Mouse (Mus musculus) lung, embryonic 15.5 days (tissue): ENCODE measurements at regions not wholly inside any gene's neighbourhood (a gene's known extent, or its start where the extent isn't known, plus 50 kb on each side); places are given as distances from the start of the nearest gene placed in this dataset.

Source experiments
- ATAC-seq: fragments of 200-750 bp; cut with Nextera tagmentation; 2 replicates; pipeline ENCODE4 v1.8.0; 2017; ENCODE audit warnings: moderate number of reproducible peaks, borderline replicate concordance; ENCODE audit not compliant: low FRiP score, low TSS enrichment; ENCODE audit errors: extremely low read depth
- H3K27ac ChIP-seq: fragments of 300-500 bp; sonication (generic); 2 replicates; pipeline ENCODE4 v1.5.1; 2015; ENCODE audit warnings: moderate library complexity, mild to moderate bottlenecking, inconsistent platforms
- H3K27me3 ChIP-seq: fragments of 300-500 bp; sonication (generic); 2 replicates; pipeline ENCODE4 v1.6.1; 2015; ENCODE audit warnings: inconsistent platforms
- H3K36me3 ChIP-seq: fragments of 300-500 bp; sonication (generic); 2 replicates; pipeline ENCODE4 v1.6.1; 2015; ENCODE audit warnings: inconsistent platforms
- H3K4me1 ChIP-seq: fragments of 300-500 bp; sonication (generic); 2 replicates; pipeline ENCODE4 v1.6.1; 2015; ENCODE audit warnings: inconsistent platforms
- H3K4me2 ChIP-seq: fragments of 300-500 bp; sonication (generic); 2 replicates; pipeline ENCODE4 v1.6.1; 2015; ENCODE audit warnings: inconsistent platforms, mild to moderate bottlenecking, moderate library complexity
- H3K4me3 ChIP-seq: fragments of 300-500 bp; sonication (generic); 2 replicates; pipeline ENCODE4 v1.5.1; 2015; ENCODE audit warnings: mild to moderate bottlenecking, inconsistent platforms
- H3K9ac ChIP-seq: fragments of 300-500 bp; sonication (generic); 2 replicates; pipeline ENCODE4 v1.6.1; 2015; ENCODE audit warnings: inconsistent platforms
- H3K9me3 ChIP-seq: fragments of 300-500 bp; sonication (generic); 2 replicates; pipeline ENCODE4 v1.6.1; 2016; ENCODE audit warnings: inconsistent platforms
- WGBS: fragments of 180-500 bp; shearing (Covaris S2); methylation state at CpG from one replicate; pipeline ENCODE4 v1.1.7; 2015; 5-methylcytosine and 5-hydroxymethylcytosine counted together

GRCm38 (mm10) chr8:27677143-27678106 lies 230.0 kb downstream of the Poteg start:
- H3K9ac ChIP-seq = no peak overlapping the region
- H3K27ac ChIP-seq = no peak overlapping the region
- no peak overlapping the region for H3K4me2 ChIP-seq
- no peak overlapping the region for H3K4me3 ChIP-seq
- 30% methylated on average over 13 of the region's 13 CpGs for WGBS
- no peaks in the 10 kb centered on the region for H3K27me3 ChIP-seq
- H3K9me3 ChIP-seq = no peaks in the 10 kb centered on the region
- no peaks in the 10 kb centered on the region for H3K36me3 ChIP-seq
- no peaks in the 10 kb centered on the region for H3K4me1 ChIP-seq
- no peak for ATAC-seq

- Histone ChIP-seq H3K9me3 (no peaks in the 10 kb centered on the region), H3K4me2 (no peak overlapping the region), H3K27me3 (no peaks in the 10 kb centered on the region), H3K27ac (no peak overlapping the region), H3K4me1 (no peaks in the 10 kb centered on the region), H3K36me3 (no peaks in the 10 kb centered on the region), H3K9ac (no peak overlapping the region), H3K4me3 (no peak overlapping the region)
- ATAC-seq = peak; percentile 65; the same call in 1 of the 2 replicates
- WGBS = 0% methylated on average over 2 of the region's 2 CpGs
Measured at GRCm38 (mm10) chr8:27679164-27679563, 231.7 kb downstream of the Poteg start.

DNA sequence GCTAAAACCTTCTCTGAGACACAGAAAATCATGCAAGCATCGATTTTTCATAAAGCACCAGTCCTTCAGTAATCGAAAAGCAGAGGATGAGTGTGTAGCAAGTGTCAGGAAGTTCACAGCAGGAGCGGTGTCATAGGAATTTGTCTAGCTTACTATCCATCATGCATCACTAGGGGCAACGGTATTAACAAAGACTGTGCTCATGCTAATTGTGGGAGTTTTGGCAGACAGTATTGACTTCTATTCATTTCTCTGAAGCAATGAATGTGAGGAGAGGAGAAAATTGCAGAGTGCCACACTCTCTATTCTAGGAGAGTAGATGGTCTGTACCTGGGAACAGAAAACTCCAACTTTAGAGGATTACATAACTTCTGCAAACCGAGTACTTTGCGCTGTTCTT lies 274.5 kb downstream of the Poteg start:
- no peaks in the 10 kb centered on the region for H3K36me3 ChIP-seq
- H3K4me3 ChIP-seq = no peak overlapping the region
- no peaks in the 10 kb centered on the region for H3K27me3 ChIP-seq
- ATAC-seq = no peak
- H3K27ac ChIP-seq = no peak overlapping the region
- H3K9ac ChIP-seq = no peak overlapping the region
- H3K4me1 ChIP-seq = no peaks in the 10 kb centered on the region
- no peak overlapping the region for H3K4me2 ChIP-seq
- no peaks in the 10 kb centered on the region for H3K9me3 ChIP-seq
- WGBS = 71% methylated on average over 6 of the region's 6 CpGs

- H3K36me3 ChIP-seq = no peaks in the 10 kb centered on the region
- no peaks in the 10 kb centered on the region for H3K4me1 ChIP-seq
- H3K9ac ChIP-seq = no peak overlapping the region
- no peak for ATAC-seq
- H3K4me3 ChIP-seq = no peak overlapping the region
- H3K27me3 ChIP-seq = no peaks in the 10 kb centered on the region
- H3K4me2 ChIP-seq = no peak overlapping the region
- WGBS = 52% methylated on average over 6 of the region's 6 CpGs
- no peaks in the 10 kb centered on the region for H3K9me3 ChIP-seq
- H3K27ac ChIP-seq = no peak overlapping the region
Measured at GRCm38 (mm10) chr8:27770296-27770695, 322.8 kb downstream of the Poteg start.

DNA sequence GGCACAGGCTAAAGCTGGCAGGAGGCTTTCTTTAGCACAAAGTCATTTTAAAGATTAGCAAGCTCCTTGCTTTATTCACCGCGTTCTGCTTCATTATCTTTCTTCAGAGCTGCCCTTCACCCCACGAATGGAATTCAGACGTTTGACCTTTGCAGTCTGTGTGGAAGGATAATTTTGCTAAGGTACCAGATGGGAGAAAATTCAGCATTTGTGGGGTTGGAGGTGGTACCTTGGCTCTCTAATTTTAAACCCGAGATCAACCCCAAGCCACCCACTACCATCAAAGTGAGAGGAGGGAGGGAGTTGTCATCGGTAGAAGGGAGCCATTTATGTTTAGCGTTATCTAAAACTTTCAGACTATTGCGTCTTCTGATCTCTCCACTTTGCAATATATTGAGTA lies 323.3 kb downstream of the Poteg start:
- Histone ChIP-seq H3K36me3 (no peaks in the 10 kb centered on the region), H3K4me3 (no peak overlapping the region), H3K4me1 (no peaks in the 10 kb centered on the region), H3K4me2 (no peak overlapping the region), H3K27ac (no peak overlapping the region), H3K9me3 (no peaks in the 10 kb centered on the region), H3K9ac (no peak overlapping the region), H3K27me3 (no peaks in the 10 kb centered on the region)
- ATAC-seq = no peak
- 37% methylated on average over 8 of the region's 8 CpGs for WGBS

DNA sequence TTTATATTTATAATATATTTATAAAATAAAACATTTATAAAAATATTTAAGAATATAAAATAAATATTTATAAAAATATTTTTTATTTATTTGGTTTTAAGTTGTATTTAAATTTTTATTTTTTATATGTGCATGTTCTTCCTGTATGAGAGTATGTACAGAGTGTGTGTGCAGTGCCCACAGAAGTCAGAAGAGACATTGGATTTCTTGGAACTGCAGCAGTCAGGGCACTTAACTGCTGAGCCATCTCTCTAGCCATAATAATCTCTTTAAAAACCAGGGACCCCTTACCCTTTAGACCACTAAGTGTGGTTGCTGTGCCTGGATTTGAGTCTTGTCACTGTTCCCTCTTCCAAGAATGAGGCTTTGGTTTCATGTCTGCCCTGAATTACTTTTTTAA lies 323.8 kb downstream of the Poteg start:
- no peaks in the 10 kb centered on the region for H3K4me1 ChIP-seq
- H3K9me3 ChIP-seq = no peaks in the 10 kb centered on the region
- no peaks in the 10 kb centered on the region for H3K27me3 ChIP-seq
- no peak for ATAC-seq
- no peak overlapping the region for H3K4me2 ChIP-seq
- no peak overlapping the region for H3K27ac ChIP-seq
- no peak overlapping the region for H3K4me3 ChIP-seq
- H3K36me3 ChIP-seq = no peaks in the 10 kb centered on the region
- no peak overlapping the region for H3K9ac ChIP-seq

DNA sequence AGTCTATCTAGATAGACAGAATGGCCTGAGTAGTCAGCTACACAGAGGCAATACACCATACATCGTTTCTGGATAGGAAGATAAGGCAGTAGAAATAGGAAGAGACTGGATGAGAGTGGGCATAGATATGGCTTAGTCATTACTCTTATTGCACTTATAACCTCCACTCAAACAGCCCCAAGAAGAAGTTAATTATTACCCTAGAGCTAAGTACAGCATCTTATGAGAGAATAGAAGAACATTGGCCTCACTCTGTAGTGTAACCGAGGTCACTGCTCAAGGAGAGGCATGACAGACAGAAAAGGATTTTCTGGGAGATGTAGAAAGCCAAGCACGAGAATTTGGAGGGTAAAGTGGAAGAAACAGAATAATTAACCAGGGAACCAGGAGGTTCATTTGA lies 331.5 kb downstream of the Poteg start:
- H3K9me3 ChIP-seq = no peaks in the 10 kb centered on the region
- H3K9ac ChIP-seq = no peak overlapping the region
- H3K27me3 ChIP-seq = no peaks in the 10 kb centered on the region
- no peak overlapping the region for H3K4me2 ChIP-seq
- no peak overlapping the region for H3K4me3 ChIP-seq
- no peaks in the 10 kb centered on the region for H3K4me1 ChIP-seq
- 58% methylated on average over 3 of the region's 3 CpGs for WGBS
- no peaks in the 10 kb centered on the region for H3K36me3 ChIP-seq
- no peak for ATAC-seq
- H3K27ac ChIP-seq = no peak overlapping the region
